Mouse (Mus musculus): ENCODE data around the gene Gpx4.

The Gpx4 gene

GRCm38 (mm10) chr10:80051618-80052373 is 4.8 kb downstream of the Gpx4 start:
- DNase-seq: no peak

GRCm38 (mm10) chr10:80052374-80052764 is 5.4 kb downstream of the Gpx4 start:
- DNase-seq: no peak

GRCm38 (mm10) chr10:80053259-80053780 is 6.4 kb downstream of the Gpx4 start:
- peak; percentile 99 to 100 for DNase-seq

GRCm38 (mm10) chr10:80053831-80054815 is 7.2 kb downstream of the Gpx4 start:
- DNase-seq: peak; percentile 75 to 77

- peak; percentile 58 to 69 for DNase-seq
Observed at GRCm38 (mm10) chr10:80054911-80055310, 7.9 kb downstream of the Gpx4 start.

- DNase-seq: no peak
Observed at GRCm38 (mm10) chr10:80055364-80055763, 8.4 kb downstream of the Gpx4 start.

- no peak for DNase-seq
Observed at GRCm38 (mm10) chr10:80055891-80056290, 8.9 kb downstream of the Gpx4 start.

GRCm38 (mm10) chr10:80056506-80056905 is 9.5 kb downstream of the Gpx4 start:
- DNase-seq: no peak

- no peak for DNase-seq
Observed at GRCm38 (mm10) chr10:80056976-80057682, 10.2 kb downstream of the Gpx4 start.

GRCm38 (mm10) chr10:80057683-80058326 is 10.8 kb downstream of the Gpx4 start:
- DNase-seq: peak in 1 of 2 experiments; percentile 48

- DNase-seq: peak; percentile 77 to 84
Observed at GRCm38 (mm10) chr10:80063104-80063503, 16.1 kb downstream of the Gpx4 start.

- DNase-seq: no peak
Observed at GRCm38 (mm10) chr10:80063877-80064650, 17.1 kb downstream of the Gpx4 start.

GRCm38 (mm10) chr10:80069251-80069650 is 22.3 kb downstream of the Gpx4 start:
- no peak for DNase-seq

- DNase-seq: no peak
Observed at GRCm38 (mm10) chr10:80069948-80070450, 23.0 kb downstream of the Gpx4 start.

- DNase-seq: peak; percentile 89
Observed at GRCm38 (mm10) chr10:80070837-80071515, 24.0 kb downstream of the Gpx4 start.

GRCm38 (mm10) chr10:80071516-80071900 is 24.5 kb downstream of the Gpx4 start:
- DNase-seq: no peak

- no peak for DNase-seq
Observed at GRCm38 (mm10) chr10:80072623-80073489, 25.9 kb downstream of the Gpx4 start.

GRCm38 (mm10) chr10:80074813-80075601 is 28.0 kb downstream of the Gpx4 start:
- DNase-seq: peak; percentile 56 to 67

- no peak for DNase-seq
Observed at GRCm38 (mm10) chr10:80075924-80076323, 29.0 kb downstream of the Gpx4 start.

Measured in cerebellum, postnatal 10 days (tissue).